8 mouse cellular contexts compared by ENCODE assay signal in genomic region chr11:88488941-88489724, GRCm38 (mm10).
A peak's percentile ranks its signal among the peaks of the same experiment; 100 is the strongest.
DNase-seq lines count a peak whose midpoint lies in the region; ATAC-seq and TF ChIP-seq lines count a peak whose summit lies in the region.

No protein-coding gene starts in this region.

- no peaks in the 10 kb centered on the region for H3K27me3 ChIP-seq in limb, embryonic 14.5 days (ENCODE audit: control insufficient read depth, insufficient read depth, low read length)
- no peaks in the 10 kb centered on the region for H3K27me3 ChIP-seq in limb, embryonic 10.5 days (ENCODE audit: low read depth, poor library complexity, severe bottlenecking)
- H3K27me3 ChIP-seq in embryonic facial prominence, embryonic 12.5 days: no peaks in the 10 kb centered on the region
- no peaks in the 10 kb centered on the region for H3K27me3 ChIP-seq in midbrain, embryonic 14.5 days (ENCODE audit: control insufficient read depth, insufficient read depth, low read length)

- no peak overlapping the region for H3K27ac ChIP-seq in limb, embryonic 14.5 days (replicated peaks; ENCODE audit: low read depth, low read length)
- H3K27ac ChIP-seq in limb, embryonic 10.5 days: no peak overlapping the region
- H3K27ac ChIP-seq in embryonic facial prominence, embryonic 12.5 days: peak overlapping the region; percentile 14; the same call in 1 of the 2 replicates
- peak overlapping the region; percentile 70 for H3K27ac ChIP-seq in midbrain, embryonic 14.5 days (replicated peaks; ENCODE audit: low read depth, low read length)

- WGBS in limb, embryonic 14.5 days: 62% methylated on average over 17 of the region's 17 CpGs
- 74% methylated on average over 17 of the region's 17 CpGs for WGBS in limb, embryonic 10.5 days
- WGBS in embryonic facial prominence, embryonic 12.5 days: 84% methylated on average over 17 of the region's 17 CpGs
- WGBS in midbrain, embryonic 14.5 days: 52% methylated on average over 17 of the region's 17 CpGs

- ATAC-seq in limb, embryonic 14.5 days (ENCODE audit: low FRiP score, low read depth): peak; percentile 16; the same call in 1 of the 2 replicates
- no peak for ATAC-seq in embryonic facial prominence, embryonic 12.5 days (ENCODE audit: insufficient number of reproducible peaks, insufficient read depth, low FRiP score, low TSS enrichment)
- no peak for ATAC-seq in midbrain, embryonic 14.5 days (ENCODE audit: low FRiP score, low TSS enrichment)

- no peaks in the 10 kb centered on the region for H3K36me3 ChIP-seq in limb, embryonic 14.5 days (ENCODE audit: control insufficient read depth, insufficient read depth, low read length)
- H3K36me3 ChIP-seq in limb, embryonic 10.5 days: peaks cover 16% of the 10 kb centered on the region
- H3K36me3 ChIP-seq in embryonic facial prominence, embryonic 12.5 days: no peaks in the 10 kb centered on the region
- H3K36me3 ChIP-seq in midbrain, embryonic 14.5 days (ENCODE audit: control insufficient read depth, insufficient read depth, low read length): no peaks in the 10 kb centered on the region

- H3K4me1 ChIP-seq in limb, embryonic 14.5 days (ENCODE audit: control insufficient read depth, insufficient read depth, low read length): peaks cover 19% of the 10 kb centered on the region
- peaks cover 56% of the 10 kb centered on the region for H3K4me1 ChIP-seq in limb, embryonic 10.5 days
- H3K4me1 ChIP-seq in embryonic facial prominence, embryonic 12.5 days: peaks cover 18% of the 10 kb centered on the region
- peaks cover 56% of the 10 kb centered on the region for H3K4me1 ChIP-seq in midbrain, embryonic 14.5 days (ENCODE audit: control insufficient read depth, insufficient read depth, low read length)

- no peak overlapping the region for H3K4me3 ChIP-seq in limb, embryonic 14.5 days (replicated peaks; ENCODE audit: low read length)
- no peak overlapping the region for H3K4me3 ChIP-seq in limb, embryonic 10.5 days
- no peak overlapping the region for H3K4me3 ChIP-seq in embryonic facial prominence, embryonic 12.5 days
- H3K4me3 ChIP-seq in midbrain, embryonic 14.5 days (replicated peaks; ENCODE audit: low read depth, low read length): no peak overlapping the region

- DNase-seq in limb, embryonic 14.5 days (ENCODE audit: low spot score): no peak
- DNase-seq in limb, embryonic 10.5 days (ENCODE audit: low spot score): no peak
- peak; percentile 27 to 42 for DNase-seq in heart, postnatal 14 days
- peak; percentile 61 for DNase-seq in midbrain, embryonic 14.5 days
- no peak for DNase-seq in frontal cortex, postnatal 36 days (ENCODE audit: low spot score in 2 of 2)
- DNase-seq in liver: no peak
- no peak for DNase-seq in urinary bladder, adult 18-20 months (ENCODE audit: low spot score in 2 of 2)

- no peak overlapping the region for H3K9ac ChIP-seq in limb, embryonic 14.5 days (ENCODE audit: low read depth, low read length, severe bottlenecking)
- no peak overlapping the region for H3K9ac ChIP-seq in embryonic facial prominence, embryonic 12.5 days
- no peak overlapping the region for H3K9ac ChIP-seq in midbrain, embryonic 14.5 days (replicated peaks; ENCODE audit: low read length)

- no peaks in the 10 kb centered on the region for H3K9me3 ChIP-seq in limb, embryonic 14.5 days (ENCODE audit: control insufficient read depth, low read length)
- H3K9me3 ChIP-seq in limb, embryonic 10.5 days (replicated peaks): no peaks in the 10 kb centered on the region
- no peaks in the 10 kb centered on the region for H3K9me3 ChIP-seq in embryonic facial prominence, embryonic 12.5 days
- no peaks in the 10 kb centered on the region for H3K9me3 ChIP-seq in midbrain, embryonic 14.5 days (ENCODE audit: control insufficient read depth, low read length)

- TF ChIP-seq POLR2A in limb, embryonic 14.5 days (IDR thresholded peaks at IDR 0.05; ENCODE audit: borderline replicate concordance, extremely low read depth, insufficient read depth, insufficient read length): no peak

- no peak overlapping the region for H3K4me2 ChIP-seq in limb, embryonic 14.5 days (replicated peaks; ENCODE audit: low read depth, low read length, severe bottlenecking)
- no peak overlapping the region for H3K4me2 ChIP-seq in embryonic facial prominence, embryonic 12.5 days (replicated peaks)
- H3K4me2 ChIP-seq in midbrain, embryonic 14.5 days (ENCODE audit: low read length): no peak overlapping the region

- intact Hi-C loops in heart, postnatal 14 days (cut with DNase I): no loop called here

Comparison
In these comparisons a context has a peak if more than half of its experiments do, and no peak if none do; other contexts are left out.
1. DNase-seq: peak in heart, postnatal 14 days (2 of 2) and midbrain, embryonic 14.5 days (single experiment); none in limb, embryonic 14.5 days (single experiment), limb, embryonic 10.5 days (single experiment), frontal cortex, postnatal 36 days (0 of 2), liver (single experiment) and urinary bladder, adult 18-20 months (0 of 2).
2. H3K27ac ChIP-seq: peak in embryonic facial prominence, embryonic 12.5 days (single experiment) and midbrain, embryonic 14.5 days (single experiment); none in limb, embryonic 14.5 days (single experiment) and limb, embryonic 10.5 days (single experiment).